Mouse (Mus musculus) naive thymus-derived CD4-positive, alpha-beta T cell, adult 2 months (primary cell): ENCODE measurements at regions not wholly inside any gene's neighbourhood (a gene's known extent, or its start where the extent isn't known, plus 50 kb on each side); places are given as distances from the start of the nearest gene placed in this dataset.
A peak's percentile ranks its signal among the peaks of the same experiment; 100 is the strongest.

ENCODE experiments used
- DNase-seq: peaks from one replicate; pipeline ENCODE4 v3.0.0-alpha.2; 2011; ENCODE audit warnings: low read depth

- no peak for DNase-seq
Measured at GRCm38 (mm10) chr13:63627184-63627893, 53.9 kb upstream of the Ptch1 start.

GRCm38 (mm10) chr13:63627894-63628287 is 54.5 kb upstream of the Ptch1 start:
- DNase-seq: no peak

- no peak for DNase-seq
Measured at GRCm38 (mm10) chr13:63631771-63632347, 58.5 kb upstream of the Ptch1 start.

- no peak for DNase-seq
Measured at GRCm38 (mm10) chr13:63634294-63634693, 60.9 kb upstream of the Ptch1 start.

GRCm38 (mm10) chr13:63641649-63642226 is 68.3 kb upstream of the Ptch1 start:
- DNase-seq: no peak

- DNase-seq: no peak
Measured at GRCm38 (mm10) chr13:63642617-63643016, 69.2 kb upstream of the Ptch1 start.

GRCm38 (mm10) chr13:63643394-63643793 is 70.0 kb upstream of the Ptch1 start:
- DNase-seq: no peak

- DNase-seq: no peak
Measured at GRCm38 (mm10) chr13:63644308-63644707, 70.9 kb upstream of the Ptch1 start.

- DNase-seq: no peak
Measured at GRCm38 (mm10) chr13:63649058-63649647, 75.8 kb upstream of the Ptch1 start.

GRCm38 (mm10) chr13:63654514-63654913 is 81.1 kb upstream of the Ptch1 start:
- no peak for DNase-seq

GRCm38 (mm10) chr13:63657115-63657514 is 83.7 kb upstream of the Ptch1 start:
- no peak for DNase-seq

- DNase-seq: no peak
Measured at GRCm38 (mm10) chr13:63659412-63659811, 86.0 kb upstream of the Ptch1 start.

GRCm38 (mm10) chr13:63660431-63660830 is 87.0 kb upstream of the Ptch1 start:
- no peak for DNase-seq

- no peak for DNase-seq
Measured at GRCm38 (mm10) chr13:63668576-63668975, 95.2 kb upstream of the Ptch1 start.

GRCm38 (mm10) chr13:63669031-63669430 is 95.6 kb upstream of the Ptch1 start:
- DNase-seq: no peak

- DNase-seq: no peak
Measured at GRCm38 (mm10) chr13:63672425-63672824, 99.0 kb upstream of the Ptch1 start.

GRCm38 (mm10) chr13:63677696-63678095 is 104.3 kb upstream of the Ptch1 start:
- no peak for DNase-seq

GRCm38 (mm10) chr13:63678265-63679260 is 105.2 kb upstream of the Ptch1 start:
- no peak for DNase-seq

- no peak for DNase-seq
Measured at GRCm38 (mm10) chr13:63682341-63682740, 108.9 kb upstream of the Ptch1 start.

GRCm38 (mm10) chr13:63691974-63692373 is 118.6 kb upstream of the Ptch1 start:
- DNase-seq: no peak

- DNase-seq: no peak
Measured at GRCm38 (mm10) chr13:63693636-63694035, 120.2 kb upstream of the Ptch1 start.

GRCm38 (mm10) chr13:63696399-63696798 is 118.6 kb upstream of the Ercc6l2 start:
- DNase-seq: peak; percentile 63
